ENCODE assay signal across 1 mouse cellular context in genomic region chr5:142927341-142927930, GRCm38 (mm10).
TF ChIP-seq lines count a peak whose summit lies in the region.

No protein-coding gene starts in this region.

TF ChIP-seq in MEL, 35 proteins besides CTCF, POLR2A, EP300 and RAD21 (continued from another document):
- no peak for TF ChIP-seq ETS1 (IDR thresholded peaks at IDR 0.05; ENCODE audit: low read depth, low read length)
- TF ChIP-seq ZKSCAN1 (IDR thresholded peaks at IDR 0.05; ENCODE audit: low read depth, low read length), result no peak
- TF ChIP-seq POLR2AphosphoS5 (IDR thresholded peaks at IDR 0.05; ENCODE audit: borderline replicate concordance, low read depth, low read length), result no peak
- TF ChIP-seq USF1 (IDR thresholded peaks at IDR 0.05; ENCODE audit: low read depth, low read length), result no peak
- no peak for TF ChIP-seq TBP (IDR thresholded peaks at IDR 0.05; ENCODE audit: low read depth, low read length)
- TF ChIP-seq NRF1 (IDR thresholded peaks at IDR 0.05; ENCODE audit: insufficient read depth, low read depth, low read length, poor library complexity, severe bottlenecking), result no peak
- TF ChIP-seq MAX (IDR thresholded peaks at IDR 0.05; ENCODE audit: low read length), result no peak
- TF ChIP-seq ZMIZ1 (IDR thresholded peaks at IDR 0.05; ENCODE audit: low read depth, low read length), result no peak
- TF ChIP-seq GATA1 (IDR thresholded peaks at IDR 0.05; ENCODE audit: low read depth, low read length), result no peak
- no peak for TF ChIP-seq MAFK (IDR thresholded peaks at IDR 0.05; ENCODE audit: borderline replicate concordance, low read depth, low read length)
- no peak for TF ChIP-seq BHLHE40 (IDR thresholded peaks at IDR 0.05; ENCODE audit: borderline replicate concordance, low read depth, low read length)
